Comparison of ENCODE assay signal across 15 mouse cellular contexts in genomic region chr8:28117997-28118778, GRCm38 (mm10).
DNase-seq lines count a peak whose midpoint lies in the region; ATAC-seq lines count a peak whose summit lies in the region.
"Had no signal": no experiment of that assay in that cellular context is flagged by ENCODE, and none has a peak within 500 bp of the region (broad histone marks: within the 10 kb centered on the region; RNA-seq: fewer than 3 reads in every experiment).

No protein-coding gene starts in this region.

- no peaks in the 10 kb centered on the region for H3K9me3 ChIP-seq in hindbrain, embryonic 13.5 days
- no peaks in the 10 kb centered on the region for H3K9me3 ChIP-seq in midbrain, embryonic 15.5 days
- H3K9me3 ChIP-seq: limb, embryonic 12.5 days; megakaryocyte, embryonic 14.5 days had no signal

- peak; percentile 65; the same call in 1 of the 2 replicates for ATAC-seq in hindbrain, embryonic 13.5 days (ENCODE audit: low FRiP score)
- ATAC-seq in midbrain, embryonic 15.5 days (replicated peaks): 0 out of 2 replicates have a peak, but pooled peaks have one; percentile 50
- ATAC-seq in erythroid progenitor cell, adult 5-6 weeks (replicated peaks; ENCODE audit: low FRiP score, poor library complexity, severe bottlenecking): no peak
- ATAC-seq: Patski had no signal

- no peak overlapping the region for H3K9ac ChIP-seq in hindbrain, embryonic 13.5 days
- H3K9ac ChIP-seq in midbrain, embryonic 15.5 days: no peak overlapping the region
- H3K9ac ChIP-seq: limb, embryonic 12.5 days had no signal

- H3K36me3 ChIP-seq in hindbrain, embryonic 13.5 days: no peaks in the 10 kb centered on the region
- H3K36me3 ChIP-seq in midbrain, embryonic 15.5 days (replicated peaks): no peaks in the 10 kb centered on the region
- H3K36me3 ChIP-seq: limb, embryonic 12.5 days had no signal

- peak; percentile 5 to 12 for DNase-seq in frontal cortex, postnatal 36 days (ENCODE audit: low spot score in 2 of 2)
- DNase-seq in frontal cortex, postnatal 25 days (ENCODE audit: low spot score in 2 of 2): no peak
- peak; percentile 16 for DNase-seq in retina, postnatal 1 day
- DNase-seq in retina, embryonic 14.5 days (ENCODE audit: low spot score): no peak
- no peak for DNase-seq in spleen, postnatal 4 days (ENCODE audit: low spot score in 2 of 2)
- DNase-seq: heart, postnatal 36 days; kidney, adult 9 months; lung, adult 18-20 months; thymus, adult 18-20 months had no signal

- 35% methylated on average over 7 of the region's 7 CpGs for WGBS in hindbrain, embryonic 13.5 days
- WGBS in midbrain, embryonic 15.5 days: 39% methylated on average over 7 of the region's 7 CpGs

- no peak overlapping the region for H3K4me3 ChIP-seq in hindbrain, embryonic 13.5 days
- H3K4me3 ChIP-seq in midbrain, embryonic 15.5 days: no peak overlapping the region
- H3K4me3 ChIP-seq: limb, embryonic 12.5 days; megakaryocyte, embryonic 14.5 days had no signal

- H3K27me3 ChIP-seq in hindbrain, embryonic 13.5 days: no peaks in the 10 kb centered on the region
- H3K27me3 ChIP-seq in midbrain, embryonic 15.5 days (replicated peaks): no peaks in the 10 kb centered on the region
- H3K27me3 ChIP-seq: limb, embryonic 12.5 days; megakaryocyte, embryonic 14.5 days; Patski had no signal

- H3K4me1 ChIP-seq in hindbrain, embryonic 13.5 days (replicated peaks): peaks cover 8% of the 10 kb centered on the region; the same call in 1 of the 2 replicates
- H3K4me1 ChIP-seq in midbrain, embryonic 15.5 days: no peaks in the 10 kb centered on the region; the same call in 1 of the 2 replicates
- H3K4me1 ChIP-seq: limb, embryonic 12.5 days; megakaryocyte, embryonic 14.5 days had no signal

- no peak overlapping the region for H3K4me2 ChIP-seq in hindbrain, embryonic 13.5 days
- H3K4me2 ChIP-seq in midbrain, embryonic 15.5 days: no peak overlapping the region
- H3K4me2 ChIP-seq: limb, embryonic 12.5 days had no signal

- peak overlapping the region; percentile 40 for H3K27ac ChIP-seq in hindbrain, embryonic 13.5 days
- no peak overlapping the region for H3K27ac ChIP-seq in midbrain, embryonic 15.5 days
- H3K27ac ChIP-seq: limb, embryonic 12.5 days had no signal

Comparison
In these comparisons a context has a peak if more than half of its experiments do, and no peak if none do; other contexts are left out.
1. DNase-seq: peak in frontal cortex, postnatal 36 days (2 of 2) and retina, postnatal 1 day (single experiment); none in frontal cortex, postnatal 25 days (0 of 2), retina, embryonic 14.5 days (single experiment) and spleen, postnatal 4 days (0 of 2).